In genomic region chr12:77500439-77501055, GRCm38 (mm10) we compare ENCODE assay signal across 14 mouse cellular contexts.
A peak's percentile ranks its signal among the peaks of the same experiment; 100 is the strongest.
DNase-seq lines count a peak whose midpoint lies in the region; ATAC-seq and TF ChIP-seq lines count a peak whose summit lies in the region.
"Had no signal": no experiment of that assay in that cellular context is flagged by ENCODE, and none has a peak within 500 bp of the region (broad histone marks: within the 10 kb centered on the region; RNA-seq: fewer than 3 reads in every experiment).

No protein-coding gene starts in this region.

- no peak overlapping the region for H3K4me3 ChIP-seq in heart, embryonic 12.5 days
- no peak overlapping the region for H3K4me3 ChIP-seq in kidney, postnatal 0 days (replicated peaks; ENCODE audit: low read depth, low read length)
- no peak overlapping the region for H3K4me3 ChIP-seq in gastrocnemius, adult 2 months
- H3K4me3 ChIP-seq: embryonic facial prominence, embryonic 15.5 days; liver, embryonic 15.5 days; midbrain, embryonic 12.5 days had no signal

- peaks cover 40% of the 10 kb centered on the region for H3K27me3 ChIP-seq in heart, embryonic 12.5 days (replicated peaks)
- no peaks in the 10 kb centered on the region for H3K27me3 ChIP-seq in kidney, postnatal 0 days (ENCODE audit: insufficient read depth, low read length)
- H3K27me3 ChIP-seq: embryonic facial prominence, embryonic 15.5 days; liver, embryonic 15.5 days; midbrain, embryonic 12.5 days had no signal

- ATAC-seq in heart, embryonic 12.5 days (ENCODE audit: insufficient number of reproducible peaks, low FRiP score): no peak
- ATAC-seq in kidney, postnatal 0 days (replicated peaks; ENCODE audit: low FRiP score, low read depth): peak; percentile 57; the same call in 1 of the 2 replicates

- no peak overlapping the region for H3K4me2 ChIP-seq in heart, embryonic 12.5 days
- no peak overlapping the region for H3K4me2 ChIP-seq in kidney, postnatal 0 days (ENCODE audit: low read length)
- H3K4me2 ChIP-seq: embryonic facial prominence, embryonic 15.5 days; liver, embryonic 15.5 days; midbrain, embryonic 12.5 days had no signal

- H3K27ac ChIP-seq in heart, embryonic 12.5 days (ENCODE audit: poor library complexity, severe bottlenecking): no peak overlapping the region
- H3K27ac ChIP-seq in kidney, postnatal 0 days: no peak overlapping the region
- no peak overlapping the region for H3K27ac ChIP-seq in gastrocnemius, adult 2 months
- H3K27ac ChIP-seq: embryonic facial prominence, embryonic 15.5 days; liver, embryonic 15.5 days; midbrain, embryonic 12.5 days had no signal

- no peaks in the 10 kb centered on the region for H3K36me3 ChIP-seq in heart, embryonic 12.5 days
- no peaks in the 10 kb centered on the region for H3K36me3 ChIP-seq in kidney, postnatal 0 days (ENCODE audit: insufficient read depth, low read length)
- H3K36me3 ChIP-seq: embryonic facial prominence, embryonic 15.5 days; liver, embryonic 15.5 days; midbrain, embryonic 12.5 days had no signal

- TF ChIP-seq CTCF in kidney, postnatal 0 days (IDR thresholded peaks at IDR 0.05; ENCODE audit: low read depth): no peak
- TF ChIP-seq CTCF in gastrocnemius, adult 2 months (IDR thresholded peaks at IDR 0.05): no peak

- DNase-seq in heart, adult 11 months: peak; percentile 91
- peak; percentile 41 for DNase-seq in kidney, postnatal 0 days (ENCODE audit: low spot score)
- no peak for DNase-seq in kidney, postnatal 36 days
- DNase-seq in cerebellum, adult 11-12 months: peak; percentile 72
- peak; percentile 50 to 52 for DNase-seq in cerebellum, postnatal 36 days
- no peak for DNase-seq in frontal cortex, postnatal 10 days (ENCODE audit: low spot score in 2 of 2)
- no peak for DNase-seq in gastrocnemius, adult 2 months
- DNase-seq: kidney, postnatal 14 days; layer of hippocampus, postnatal 36 days; thymus, postnatal 14 days had no signal

- peaks cover 16% of the 10 kb centered on the region for H3K4me1 ChIP-seq in heart, embryonic 12.5 days (replicated peaks)
- no peaks in the 10 kb centered on the region for H3K4me1 ChIP-seq in kidney, postnatal 0 days (replicated peaks; ENCODE audit: insufficient read depth, low read length)
- H3K4me1 ChIP-seq: embryonic facial prominence, embryonic 15.5 days; liver, embryonic 15.5 days; midbrain, embryonic 12.5 days had no signal

- H3K9ac ChIP-seq in heart, embryonic 12.5 days: no peak overlapping the region
- no peak overlapping the region for H3K9ac ChIP-seq in kidney, postnatal 0 days (ENCODE audit: low read depth, low read length)
- H3K9ac ChIP-seq: embryonic facial prominence, embryonic 15.5 days; liver, embryonic 15.5 days; midbrain, embryonic 12.5 days had no signal

- H3K9me3 ChIP-seq in heart, embryonic 12.5 days (replicated peaks): no peaks in the 10 kb centered on the region
- H3K9me3 ChIP-seq in kidney, postnatal 0 days (replicated peaks; ENCODE audit: low read length): no peaks in the 10 kb centered on the region
- H3K9me3 ChIP-seq: embryonic facial prominence, embryonic 15.5 days; liver, embryonic 15.5 days; midbrain, embryonic 12.5 days had no signal

- intact Hi-C loops in gastrocnemius, adult 2 months (cut with DNase I): no loop called here

- WGBS in heart, embryonic 12.5 days: 68% methylated on average over 5 of the region's 5 CpGs
- WGBS in kidney, postnatal 0 days: 38% methylated on average over 5 of the region's 5 CpGs

Comparison
In these comparisons a context has a peak if more than half of its experiments do, and no peak if none do; other contexts are left out.
1. DNase-seq: peak in heart, adult 11 months (single experiment), kidney, postnatal 0 days (single experiment), cerebellum, adult 11-12 months (single experiment) and cerebellum, postnatal 36 days (2 of 2); none in kidney, postnatal 36 days (0 of 2), frontal cortex, postnatal 10 days (0 of 2) and gastrocnemius, adult 2 months (single experiment).